Mouse (Mus musculus) embryonic fibroblast, embryonic 13.5 days (primary cell): Measurements from ENCODE around the gene Nrn1l.

Experiments used
- CTCF ChIP-seq: IDR thresholded peaks from 2 replicates; pipeline ENCODE4 v1.5.1; 2011; ENCODE audit warnings: mild to moderate bottlenecking, control low read depth, low read length, moderate library complexity, borderline replicate concordance; ENCODE audit not compliant: insufficient read depth
- POLR2A ChIP-seq: IDR thresholded peaks from 2 replicates; pipeline ENCODE4 v1.6.1; 2011; ENCODE audit warnings: low read depth, mild to moderate bottlenecking, control low read depth, low read length, moderate library complexity

- TF ChIP-seq POLR2A, result peak; percentile 37; the same call in 1 of the 2 replicates
- TF ChIP-seq CTCF, result peak; percentile 68; the same call in 1 of the 2 replicates
Measured at GRCm38 (mm10) chr8:105854715-105855216, 38.6 kb upstream of the Nrn1l start, which contains the start of gene Thap11.
